Comparison of ENCODE assay signal across 21 mouse cellular contexts in the genomic region with DNA sequence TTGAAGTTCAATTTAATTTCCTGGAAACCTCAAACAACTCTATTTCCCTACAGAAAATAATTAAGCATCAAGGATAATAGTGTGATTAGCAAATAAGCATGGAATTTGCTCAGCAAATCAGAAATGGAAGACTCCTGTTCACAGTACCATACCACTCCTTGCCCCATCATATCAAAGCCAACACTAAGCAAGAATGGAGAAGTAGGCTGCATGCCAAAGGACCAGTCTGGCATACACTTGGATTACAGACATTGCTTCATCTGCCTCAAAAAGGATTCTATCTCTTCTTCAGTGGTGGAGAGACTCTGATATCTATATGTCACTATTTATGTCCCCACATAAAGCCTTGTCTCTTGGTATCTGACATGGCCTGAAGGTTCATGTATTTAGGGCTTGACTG. TPM values are rescaled to one million over a fixed set of nuclear protein-coding genes. Genes with fewer than 3 reads are reported as not detected.
A peak's percentile ranks its signal among the peaks of the same experiment; 100 is the strongest.
DNase-seq lines count a peak whose midpoint lies in the region; ATAC-seq and TF ChIP-seq lines count a peak whose summit lies in the region.
"Had no signal": no experiment of that assay in that cellular context is flagged by ENCODE, and none has a peak within 500 bp of the region (broad histone marks: within the 10 kb centered on the region; RNA-seq: fewer than 3 reads in every experiment).

No protein-coding gene starts in this region.

- peak; percentile 26; the same call in 1 of the 2 replicates for ATAC-seq in cerebellum, adult (ENCODE audit: insufficient number of reproducible peaks, low FRiP score, low TSS enrichment)
- peak; percentile 42; the same call in 1 of the 2 replicates for ATAC-seq in hindbrain, embryonic 16.5 days
- no peak for ATAC-seq in hindbrain, embryonic 14.5 days (ENCODE audit: low FRiP score)
- ATAC-seq: CD4-positive, CD25-positive, alpha-beta regulatory T cell, adult 4 months; forebrain, embryonic 15.5 days; inflammation-experienced regulatory T-cells, adult 6 months had no signal

- no peak for TF ChIP-seq CTCF in olfactory bulb, adult 2 months (IDR thresholded peaks at IDR 0.05; ENCODE audit: insufficient read depth, low read depth, low read length)

- H3K27me3 ChIP-seq in hindbrain, embryonic 16.5 days (replicated peaks; ENCODE audit: control insufficient read depth, insufficient read depth, low read length): no peaks in the 10 kb centered on the region
- no peaks in the 10 kb centered on the region for H3K27me3 ChIP-seq in hindbrain, embryonic 14.5 days (ENCODE audit: control insufficient read depth, insufficient read depth, low read length)
- H3K27me3 ChIP-seq: forebrain, embryonic 15.5 days; heart, embryonic 15.5 days; hindbrain, embryonic 15.5 days had no signal

- H3K4me3 ChIP-seq in hindbrain, embryonic 16.5 days (ENCODE audit: low read length): no peak overlapping the region
- H3K4me3 ChIP-seq in hindbrain, embryonic 14.5 days (replicated peaks; ENCODE audit: low read length): no peak overlapping the region
- H3K4me3 ChIP-seq in olfactory bulb, adult 2 months (ENCODE audit: insufficient read depth, low read depth, low read length): no peak overlapping the region
- H3K4me3 ChIP-seq: embryonic facial prominence, embryonic 10.5 days; forebrain, embryonic 15.5 days; heart, adult 2 months; heart, embryonic 15.5 days; hindbrain, embryonic 10.5 days; hindbrain, embryonic 15.5 days had no signal

- H3K9me3 ChIP-seq in hindbrain, embryonic 16.5 days (ENCODE audit: control insufficient read depth, low read length): no peaks in the 10 kb centered on the region
- no peaks in the 10 kb centered on the region for H3K9me3 ChIP-seq in hindbrain, embryonic 14.5 days (ENCODE audit: control insufficient read depth, low read length)
- H3K9me3 ChIP-seq: embryonic facial prominence, embryonic 10.5 days; forebrain, embryonic 15.5 days; G1E; heart, embryonic 15.5 days; hindbrain, embryonic 10.5 days; hindbrain, embryonic 15.5 days had no signal

- H3K4me2 ChIP-seq in hindbrain, embryonic 16.5 days (ENCODE audit: low read length): no peak overlapping the region
- H3K4me2 ChIP-seq in hindbrain, embryonic 14.5 days (replicated peaks): no peak overlapping the region
- H3K4me2 ChIP-seq: forebrain, embryonic 15.5 days; heart, embryonic 11.5 days; heart, embryonic 15.5 days; hindbrain, embryonic 15.5 days had no signal

- no peaks in the 10 kb centered on the region for H3K4me1 ChIP-seq in hindbrain, embryonic 16.5 days (ENCODE audit: control insufficient read depth, insufficient read depth, low read depth, low read length)
- 0 out of 2 replicates have a peak, but pooled peaks cover 4% of the 10 kb centered on the region for H3K4me1 ChIP-seq in hindbrain, embryonic 14.5 days (replicated peaks; ENCODE audit: control insufficient read depth, insufficient read depth, low read length)
- no peaks in the 10 kb centered on the region for H3K4me1 ChIP-seq in olfactory bulb, adult 2 months (ENCODE audit: control insufficient read depth, insufficient read depth, low read length)
- H3K4me1 ChIP-seq: embryonic facial prominence, embryonic 10.5 days; heart, embryonic 15.5 days; hindbrain, embryonic 10.5 days had no signal

- no peak overlapping the region for H3K9ac ChIP-seq in hindbrain, embryonic 16.5 days (ENCODE audit: low read depth, low read length)
- H3K9ac ChIP-seq in hindbrain, embryonic 14.5 days: no peak overlapping the region
- H3K9ac ChIP-seq: forebrain, embryonic 15.5 days; heart, embryonic 15.5 days; hindbrain, embryonic 15.5 days had no signal

- DNase-seq in cerebellum, adult 11-12 months: no peak
- no peak for DNase-seq in hindbrain, embryonic 14.5 days (ENCODE audit: low spot score)
- peak; percentile 70 for DNase-seq in cerebellum, adult 9-10 months
- DNase-seq in heart, adult 18-20 months: no peak
- DNase-seq: adrenal gland, adult 8-10 months; adrenal gland, postnatal 36 days; B cell, adult 2 months; heart, adult 2 months; kidney, adult 11 months had no signal

- no peak for TF ChIP-seq POLR2A in olfactory bulb, adult 2 months (IDR thresholded peaks at IDR 0.05; ENCODE audit: insufficient read depth, low read depth, low read length)

- H3K36me3 ChIP-seq in hindbrain, embryonic 16.5 days (ENCODE audit: control insufficient read depth, insufficient read depth, low read length): no peaks in the 10 kb centered on the region
- no peaks in the 10 kb centered on the region for H3K36me3 ChIP-seq in hindbrain, embryonic 14.5 days (replicated peaks; ENCODE audit: control insufficient read depth, insufficient read depth)
- H3K36me3 ChIP-seq: embryonic facial prominence, embryonic 10.5 days; forebrain, embryonic 15.5 days; G1E; heart, embryonic 15.5 days; hindbrain, embryonic 10.5 days had no signal

- H3K27ac ChIP-seq in hindbrain, embryonic 16.5 days (ENCODE audit: low read depth, low read length): no peak overlapping the region
- no peak overlapping the region for H3K27ac ChIP-seq in hindbrain, embryonic 14.5 days
- H3K27ac ChIP-seq in olfactory bulb, adult 2 months (ENCODE audit: insufficient read depth, low read depth, low read length): 0 out of 2 replicates have a peak overlapping the region, but pooled peaks have one; percentile 33
- H3K27ac ChIP-seq: embryonic facial prominence, embryonic 10.5 days; forebrain, embryonic 15.5 days; heart, adult 2 months; heart, embryonic 15.5 days; hindbrain, embryonic 10.5 days; hindbrain, embryonic 15.5 days had no signal

RNA-seq across cellular contexts. Expression of gene Grik2, which starts 19.7 kb away (rescaled TPM):
- 28.3 and 29.2 TPM in 2 replicates for polyA plus RNA-seq in hindbrain, embryonic 16.5 days (2015; fragmentation: Nextera tagmentation; extraction: Ambion mirVana)
- 43.2 and 45.5 TPM in 2 replicates for polyA plus RNA-seq in hindbrain, embryonic 14.5 days (2014; fragmentation: Nextera tagmentation; extraction: Ambion mirVana)
- polyA plus RNA-seq in olfactory bulb, adult 2 months (2012; ENCODE audit: insufficient read depth, insufficient read length, low replicate concordance, missing spikeins): 69.6 TPM in 1 of 2 replicates, not detected in the other
- under 1 TPM; 0.37 to 0.95 TPM for total RNA-seq in heart, adult 18-20 months (2021)
- polyA plus RNA-seq: CD4-positive, CD25-positive, alpha-beta regulatory T cell, adult 4 months; G1E; inflammation-experienced regulatory T-cells, adult 6 months had no signal
